Mouse (Mus musculus) WW6 (cell line): ENCODE data around the gene Irs2.

Experiments used
- DNase-seq: peaks from one replicate; pipeline ENCODE4 v3.0.0-alpha.2; 2013; ENCODE audit warnings: low read depth, low spot score

The Irs2 gene

GRCm38 (mm10) chr8:11009431-11010071 is 1.3 kb upstream of the Irs2 start:
- peak; percentile 78 for DNase-seq

- peak; percentile 89 for DNase-seq
Measured at GRCm38 (mm10) chr8:11008842-11009420, 673 bp upstream of the Irs2 start.

GRCm38 (mm10) chr8:11007581-11008378 is 478 bp downstream of the Irs2 start:
- peak; percentile 43 for DNase-seq

- DNase-seq = peak; percentile 69
Measured at GRCm38 (mm10) chr8:11007001-11007580, 1.2 kb downstream of the Irs2 start.

GRCm38 (mm10) chr8:11006276-11006630 is 2.0 kb downstream of the Irs2 start:
- no peak for DNase-seq

- DNase-seq = no peak
Measured at GRCm38 (mm10) chr8:11005460-11006275, 2.6 kb downstream of the Irs2 start.

- DNase-seq = no peak
Measured at GRCm38 (mm10) chr8:11004781-11005459, 3.3 kb downstream of the Irs2 start.

- DNase-seq = no peak
Measured at GRCm38 (mm10) chr8:11003917-11004470, 4.3 kb downstream of the Irs2 start.

- DNase-seq = no peak
Measured at GRCm38 (mm10) chr8:11003253-11003652, 5.0 kb downstream of the Irs2 start.

GRCm38 (mm10) chr8:11002816-11003215 is 5.4 kb downstream of the Irs2 start:
- no peak for DNase-seq

GRCm38 (mm10) chr8:11001062-11001549 is 7.2 kb downstream of the Irs2 start:
- DNase-seq = no peak

GRCm38 (mm10) chr8:10999538-10999937 is 8.7 kb downstream of the Irs2 start:
- DNase-seq = no peak

- DNase-seq = no peak
Measured at GRCm38 (mm10) chr8:10996247-10996646, 12.0 kb downstream of the Irs2 start.

GRCm38 (mm10) chr8:10995756-10996155 is 12.5 kb downstream of the Irs2 start:
- no peak for DNase-seq

- DNase-seq = no peak
Measured at GRCm38 (mm10) chr8:10994390-10994954, 13.8 kb downstream of the Irs2 start.

- DNase-seq = no peak
Measured at GRCm38 (mm10) chr8:10993582-10994216, 14.6 kb downstream of the Irs2 start.

GRCm38 (mm10) chr8:10992081-10992480 is 16.2 kb downstream of the Irs2 start:
- DNase-seq = no peak

GRCm38 (mm10) chr8:10991323-10991722 is 16.9 kb downstream of the Irs2 start:
- no peak for DNase-seq

GRCm38 (mm10) chr8:10990421-10991110 is 17.7 kb downstream of the Irs2 start:
- DNase-seq = no peak
